Mouse (Mus musculus): Measurements from ENCODE around the gene Btbd6. TPM values are rescaled to one million over a fixed set of nuclear protein-coding genes. Genes with fewer than 3 reads are reported as not detected.
A peak's percentile ranks its signal among the peaks of the same experiment; 100 is the strongest.

Gene Btbd6
- polyA plus RNA-seq, 1 experiment = 9.0 TPM

DNA sequence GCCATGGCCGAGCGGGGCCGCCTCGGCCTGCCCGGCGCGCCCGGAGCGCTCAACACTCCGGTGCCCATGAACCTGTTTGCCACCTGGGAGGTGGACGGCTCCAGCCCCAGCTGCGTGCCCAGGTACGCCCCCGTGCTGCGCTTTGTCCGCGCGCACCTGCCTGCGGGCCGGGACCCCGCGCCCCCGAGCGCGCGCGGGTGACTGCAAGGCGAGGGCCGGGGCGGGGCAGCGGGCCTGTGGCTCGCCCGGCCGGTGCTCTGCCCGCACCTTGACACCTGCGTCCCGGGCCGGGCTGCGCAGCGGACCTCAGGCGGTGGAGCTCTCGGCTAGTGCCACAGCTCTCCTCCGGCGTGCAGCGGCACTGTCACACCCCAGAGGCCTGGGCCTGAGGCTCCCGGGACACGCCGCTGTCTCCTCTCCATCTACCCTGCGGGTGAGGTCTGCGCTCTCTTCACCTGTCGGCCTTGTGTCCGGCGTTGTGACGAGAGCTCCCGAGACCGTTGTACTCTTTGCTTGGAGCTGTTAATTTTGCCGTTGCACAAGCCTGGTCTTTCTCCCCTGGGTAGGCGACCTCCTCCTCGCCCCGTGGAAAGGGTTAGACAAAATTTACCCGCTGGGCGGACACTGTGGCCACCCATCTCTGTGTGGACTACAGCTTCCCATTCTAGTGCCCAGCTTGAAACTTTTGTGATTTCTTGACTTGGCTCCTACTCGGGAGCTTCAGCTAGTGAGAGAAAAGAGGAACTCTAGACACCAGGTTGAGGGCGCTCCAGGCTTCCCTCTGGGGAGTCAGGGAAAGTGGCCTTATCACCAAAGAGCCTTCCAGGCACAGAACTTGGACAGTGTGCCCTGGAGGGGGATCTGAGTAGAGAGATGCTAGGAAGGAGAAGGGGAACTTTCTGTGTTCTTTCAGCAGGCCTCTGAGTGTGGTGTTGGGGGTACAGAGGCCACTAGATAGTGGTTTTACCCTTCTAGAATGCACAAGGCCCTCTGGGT lies 38.6 kb downstream of the Btbd6 start:
- Histone ChIP-seq H3K4me3 (ENCODE audit: insufficient read depth, low read length) (peak overlapping the region; percentile 73), H3K4me1 (ENCODE audit: control insufficient read depth, insufficient read depth, low read length) (peaks cover 27% of the 10 kb centered on the region), H3K27ac (ENCODE audit: insufficient read depth, low read length) (peak overlapping the region; percentile 19)
- TF ChIP-seq CTCF (IDR thresholded peaks at IDR 0.05; ENCODE audit: borderline replicate concordance, insufficient read depth, low read length) = no peak
- no peak; the same call in 1 of the 2 replicates for TF ChIP-seq POLR2A (IDR thresholded peaks at IDR 0.05; ENCODE audit: low read depth, low read length)

DNA sequence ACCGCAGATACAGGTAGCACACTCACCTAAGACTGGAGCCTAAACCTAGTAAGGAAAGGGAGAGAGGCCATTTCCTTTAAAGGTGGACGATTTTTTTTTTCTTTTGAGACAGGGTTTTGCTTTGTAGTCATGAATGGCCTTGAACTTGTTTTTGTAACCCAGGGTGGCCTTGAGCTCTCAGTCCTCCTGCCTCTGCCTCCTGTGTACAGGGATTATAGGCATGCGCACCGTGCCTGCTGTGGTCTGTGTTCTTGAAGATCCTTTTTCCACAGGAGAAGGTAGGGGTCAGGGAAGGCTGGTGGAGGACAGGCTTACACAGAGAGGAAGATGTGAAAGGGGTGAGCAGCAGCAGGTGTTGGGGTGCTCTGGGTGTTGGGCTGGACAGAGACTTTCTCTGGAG lies 39.7 kb downstream of the Btbd6 start:
- H3K4me3 ChIP-seq (ENCODE audit: insufficient read depth, low read length) = peak overlapping the region; percentile 73; the same call in 1 of the 2 replicates
- no peak overlapping the region for H3K27ac ChIP-seq (ENCODE audit: insufficient read depth, low read length)
- peaks cover 27% of the 10 kb centered on the region for H3K4me1 ChIP-seq (ENCODE audit: control insufficient read depth, insufficient read depth, low read length)
- TF ChIP-seq POLR2A (IDR thresholded peaks at IDR 0.05; ENCODE audit: low read depth, low read length) (no peak), CTCF (IDR thresholded peaks at IDR 0.05; ENCODE audit: borderline replicate concordance, insufficient read depth, low read length) (no peak)

GRCm38 (mm10) chr12:113016976-113017375 lies 40.7 kb downstream of the Btbd6 start:
- Histone ChIP-seq H3K27ac (ENCODE audit: insufficient read depth, low read length) (no peak overlapping the region), H3K4me3 (ENCODE audit: insufficient read depth, low read length) (no peak overlapping the region), H3K4me1 (ENCODE audit: control insufficient read depth, insufficient read depth, low read length) (peaks cover 19% of the 10 kb centered on the region)
- TF ChIP-seq CTCF (IDR thresholded peaks at IDR 0.05; ENCODE audit: borderline replicate concordance, insufficient read depth, low read length) (no peak), POLR2A (IDR thresholded peaks at IDR 0.05; ENCODE audit: low read depth, low read length) (no peak)

DNA sequence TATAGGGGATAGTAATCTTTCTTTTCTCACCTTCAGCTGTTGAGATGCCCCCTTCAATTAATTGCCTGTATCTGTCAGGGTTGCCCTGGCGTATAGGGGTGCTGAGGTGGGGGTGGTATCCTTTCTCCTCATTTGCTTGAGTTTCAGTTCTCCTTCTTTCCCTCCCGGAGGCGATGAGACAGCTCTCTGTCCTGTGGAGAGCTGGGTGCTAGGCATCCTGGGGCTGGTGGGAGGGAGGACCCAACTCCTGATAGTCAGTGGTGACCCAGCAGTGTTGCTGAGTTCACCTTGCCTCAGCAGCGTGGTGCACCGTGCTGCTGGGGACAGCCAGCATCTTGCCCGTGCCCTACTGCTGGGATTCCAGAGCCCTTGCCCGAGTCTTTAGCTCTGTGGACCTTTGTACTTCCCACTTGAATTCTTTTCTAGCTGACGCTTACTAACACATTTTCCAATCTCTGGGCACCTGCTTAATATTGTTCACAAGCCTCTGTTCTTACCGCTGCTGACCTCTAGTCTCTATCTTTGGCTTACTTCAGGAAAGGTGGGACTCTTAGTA lies 41.2 kb downstream of the Btbd6 start:
- no peak for TF ChIP-seq CTCF (IDR thresholded peaks at IDR 0.05; ENCODE audit: borderline replicate concordance, insufficient read depth, low read length)
- no peak overlapping the region for H3K4me3 ChIP-seq (ENCODE audit: insufficient read depth, low read length)
- H3K4me1 ChIP-seq (ENCODE audit: control insufficient read depth, insufficient read depth, low read length) = peaks cover 15% of the 10 kb centered on the region
- H3K27ac ChIP-seq (ENCODE audit: insufficient read depth, low read length) = no peak overlapping the region

- Histone ChIP-seq H3K4me1 (ENCODE audit: control insufficient read depth, insufficient read depth, low read length) (peaks cover 16% of the 10 kb centered on the region), H3K27ac (ENCODE audit: insufficient read depth, low read length) (no peak overlapping the region), H3K4me3 (ENCODE audit: insufficient read depth, low read length) (no peak overlapping the region)
- TF ChIP-seq CTCF (IDR thresholded peaks at IDR 0.05; ENCODE audit: borderline replicate concordance, insufficient read depth, low read length) = no peak
- no peak for TF ChIP-seq POLR2A (IDR thresholded peaks at IDR 0.05; ENCODE audit: low read depth, low read length)
Observed at GRCm38 (mm10) chr12:113018763-113019162, 42.5 kb downstream of the Btbd6 start.

- no peak overlapping the region for H3K4me3 ChIP-seq (ENCODE audit: insufficient read depth, low read length)
- H3K27ac ChIP-seq (ENCODE audit: insufficient read depth, low read length) = no peak overlapping the region
- TF ChIP-seq CTCF (IDR thresholded peaks at IDR 0.05; ENCODE audit: borderline replicate concordance, insufficient read depth, low read length) (no peak), POLR2A (IDR thresholded peaks at IDR 0.05; ENCODE audit: low read depth, low read length) (no peak)
- peaks cover 11% of the 10 kb centered on the region for H3K4me1 ChIP-seq (ENCODE audit: control insufficient read depth, insufficient read depth, low read length)
Observed at GRCm38 (mm10) chr12:113021488-113021887, 45.2 kb downstream of the Btbd6 start.

- no peak for TF ChIP-seq POLR2A (IDR thresholded peaks at IDR 0.05; ENCODE audit: low read depth, low read length)
- no peak for TF ChIP-seq CTCF (IDR thresholded peaks at IDR 0.05; ENCODE audit: borderline replicate concordance, insufficient read depth, low read length)
- peaks cover 11% of the 10 kb centered on the region for H3K4me1 ChIP-seq (ENCODE audit: control insufficient read depth, insufficient read depth, low read length)
- 0 out of 2 replicates have a peak overlapping the region, but pooled peaks have one; percentile 8 for H3K27ac ChIP-seq (ENCODE audit: insufficient read depth, low read length)
- H3K4me3 ChIP-seq (ENCODE audit: insufficient read depth, low read length) = no peak overlapping the region
Observed at GRCm38 (mm10) chr12:113023082-113023481, 46.8 kb downstream of the Btbd6 start.

DNA sequence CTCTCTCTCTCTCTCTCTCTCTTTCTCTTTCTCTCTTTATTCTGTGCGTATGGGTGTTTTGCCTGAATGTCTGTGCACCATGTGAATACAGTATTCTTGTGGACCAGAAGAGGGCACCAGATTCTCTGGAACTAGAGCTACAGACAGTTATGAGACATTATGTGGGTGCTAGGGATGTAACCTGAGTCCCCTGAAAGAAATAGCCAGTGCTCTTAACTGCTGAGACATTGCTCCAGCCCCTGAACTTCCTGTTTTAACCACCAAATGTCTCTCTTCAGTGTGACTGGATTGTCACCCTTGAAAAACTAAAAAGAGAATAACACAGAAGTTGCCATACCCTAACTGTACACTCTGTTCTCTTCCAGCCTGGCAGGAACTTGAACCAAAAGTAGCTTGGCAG lies 50.3 kb downstream of the Btbd6 start:
- no peak overlapping the region for H3K4me3 ChIP-seq (ENCODE audit: insufficient read depth, low read length)
- TF ChIP-seq POLR2A (IDR thresholded peaks at IDR 0.05; ENCODE audit: low read depth, low read length) (no peak), CTCF (IDR thresholded peaks at IDR 0.05; ENCODE audit: borderline replicate concordance, insufficient read depth, low read length) (no peak)
- H3K4me1 ChIP-seq (ENCODE audit: control insufficient read depth, insufficient read depth, low read length) = peaks cover 8% of the 10 kb centered on the region
- no peak overlapping the region for H3K27ac ChIP-seq (ENCODE audit: insufficient read depth, low read length)

- no peak for TF ChIP-seq CTCF (IDR thresholded peaks at IDR 0.05; ENCODE audit: borderline replicate concordance, insufficient read depth, low read length)
- no peak overlapping the region for H3K4me3 ChIP-seq (ENCODE audit: insufficient read depth, low read length)
- H3K27ac ChIP-seq (ENCODE audit: insufficient read depth, low read length) = no peak overlapping the region
- peaks cover 8% of the 10 kb centered on the region for H3K4me1 ChIP-seq (ENCODE audit: control insufficient read depth, insufficient read depth, low read length)
Observed at GRCm38 (mm10) chr12:113027495-113027894, 51.2 kb downstream of the Btbd6 start.

DNA sequence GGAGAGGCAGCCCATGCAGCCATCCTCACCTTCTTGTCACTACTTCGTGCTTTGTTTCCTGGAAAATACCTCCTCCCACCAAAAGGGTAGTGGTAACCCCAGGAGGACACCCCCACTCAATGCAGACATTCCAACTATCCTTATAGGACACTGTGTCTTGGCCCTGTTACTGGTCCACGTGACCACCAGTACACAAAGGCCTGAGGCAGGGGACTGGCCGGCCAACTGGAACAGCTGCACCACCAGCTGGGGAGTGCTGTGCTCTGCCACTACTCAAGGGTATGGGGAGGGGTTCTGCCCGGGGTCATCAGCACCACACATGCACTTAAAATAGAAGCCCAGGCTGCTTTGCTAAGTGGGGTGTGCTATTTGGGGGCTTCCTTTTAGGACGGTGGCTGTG lies 51.8 kb downstream of the Btbd6 start:
- H3K4me1 ChIP-seq (ENCODE audit: control insufficient read depth, insufficient read depth, low read length) = peaks cover 4% of the 10 kb centered on the region
- H3K27ac ChIP-seq (ENCODE audit: insufficient read depth, low read length) = no peak overlapping the region
- TF ChIP-seq CTCF (IDR thresholded peaks at IDR 0.05; ENCODE audit: borderline replicate concordance, insufficient read depth, low read length) = no peak
- TF ChIP-seq POLR2A (IDR thresholded peaks at IDR 0.05; ENCODE audit: low read depth, low read length) = no peak
- no peak overlapping the region for H3K4me3 ChIP-seq (ENCODE audit: insufficient read depth, low read length)

Other genes starting within 250 kb of the Btbd6 start
- 0.30 and 4.2 TPM in 2 replicates for gene Pld4, start 215.8 kb upstream of the Btbd6 start, polyA plus RNA-seq (2011; ENCODE audit: insufficient read length, low read depth, missing spikeins)
- 170 and 211 TPM in 2 replicates for gene Ahnak2, start 173.8 kb upstream of the Btbd6 start, polyA plus RNA-seq (2011; ENCODE audit: insufficient read length, low read depth, missing spikeins)
- gene Clba1, start 167.5 kb upstream of the Btbd6 start, polyA plus RNA-seq (2011; ENCODE audit: insufficient read length, low read depth, missing spikeins) = 13.0 and 18.5 TPM in 2 replicates
- 44.1 and 53.6 TPM in 2 replicates for gene Cdca4, start 147.1 kb upstream of the Btbd6 start, polyA plus RNA-seq (2011; ENCODE audit: insufficient read length, low read depth, missing spikeins)
- gene Gpr132, start 108.3 kb upstream of the Btbd6 start, polyA plus RNA-seq (2011; ENCODE audit: insufficient read length, low read depth, missing spikeins) = not detected in 2 replicates
- 0.25 TPM in 1 of 2 replicates, not detected in the other for gene Jag2, start 46.7 kb upstream of the Btbd6 start, polyA plus RNA-seq (2011; ENCODE audit: insufficient read length, low read depth, missing spikeins)
- gene Nudt14, start 34.4 kb upstream of the Btbd6 start, polyA plus RNA-seq (2011; ENCODE audit: insufficient read length, low read depth, missing spikeins) = 6.4 and 8.4 TPM in 2 replicates
- gene Brf1, start 24.2 kb downstream of the Btbd6 start, polyA plus RNA-seq (2011; ENCODE audit: insufficient read length, low read depth, missing spikeins) = 25.3 and 37.2 TPM in 2 replicates
- gene Pacs2, start 38.0 kb downstream of the Btbd6 start, polyA plus RNA-seq (2011; ENCODE audit: insufficient read length, low read depth, missing spikeins) = 33.4 and 44.5 TPM in 2 replicates
- gene Tex22, start 98.0 kb downstream of the Btbd6 start, polyA plus RNA-seq (2011; ENCODE audit: insufficient read length, low read depth, missing spikeins) = not detected in 2 replicates
- gene Mta1, start 121.8 kb downstream of the Btbd6 start, polyA plus RNA-seq (2011; ENCODE audit: insufficient read length, low read depth, missing spikeins) = 83.2 and 86.5 TPM in 2 replicates
- 52.9 and 129 TPM in 2 replicates for gene Crip2, start 163.8 kb downstream of the Btbd6 start, polyA plus RNA-seq (2011; ENCODE audit: insufficient read length, low read depth, missing spikeins)
- 75.5 and 79.9 TPM in 2 replicates for gene Crip1, start 169.8 kb downstream of the Btbd6 start, polyA plus RNA-seq (2011; ENCODE audit: insufficient read length, low read depth, missing spikeins)
- 10.1 and 12.2 TPM in 2 replicates for gene Tedc1, start 179.9 kb downstream of the Btbd6 start, polyA plus RNA-seq (2011; ENCODE audit: insufficient read length, low read depth, missing spikeins)
- gene Tmem121, start 209.4 kb downstream of the Btbd6 start, polyA plus RNA-seq (2011; ENCODE audit: insufficient read length, low read depth, missing spikeins) = 7.2 and 8.3 TPM in 2 replicates